Mouse (Mus musculus) right cerebral cortex, postnatal 25 days (tissue): ENCODE results near the gene Snf8.
A peak's percentile ranks its signal among the peaks of the same experiment; 100 is the strongest.

Experiments
- DNase-seq: peaks from one replicate; pipeline ENCODE4 v3.0.0; 2022

Gene Snf8

GRCm38 (mm10) chr11:96030571-96030970, 4.1 kb upstream of the Snf8 start:
- DNase-seq, result no peak

GRCm38 (mm10) chr11:96031701-96032100, 3.0 kb upstream of the Snf8 start:
- DNase-seq, result no peak

GRCm38 (mm10) chr11:96033264-96033663, 1.4 kb upstream of the Snf8 start:
- DNase-seq, result no peak

GRCm38 (mm10) chr11:96034116-96034515, 569 bp upstream of the Snf8 start:
- no peak for DNase-seq

- DNase-seq, result no peak
Measured at GRCm38 (mm10) chr11:96035133-96035532, 448 bp downstream of the Snf8 start.

GRCm38 (mm10) chr11:96037499-96037898, 2.8 kb downstream of the Snf8 start:
- no peak for DNase-seq

- DNase-seq, result no peak
Measured at GRCm38 (mm10) chr11:96038560-96038959, 3.9 kb downstream of the Snf8 start.

- no peak for DNase-seq
Measured at GRCm38 (mm10) chr11:96044803-96045567, 10.3 kb downstream of the Snf8 start.

- no peak for DNase-seq
Measured at GRCm38 (mm10) chr11:96046028-96046427, 11.3 kb downstream of the Snf8 start.

- DNase-seq, result no peak
Measured at GRCm38 (mm10) chr11:96046793-96047192, 12.1 kb downstream of the Snf8 start.

- DNase-seq, result no peak
Measured at GRCm38 (mm10) chr11:96047469-96048373, 13.0 kb downstream of the Snf8 start.

GRCm38 (mm10) chr11:96049939-96050338, 15.3 kb downstream of the Snf8 start:
- DNase-seq, result no peak

GRCm38 (mm10) chr11:96050854-96051253, 16.2 kb downstream of the Snf8 start:
- no peak for DNase-seq

GRCm38 (mm10) chr11:96058309-96058708, 23.6 kb downstream of the Snf8 start:
- DNase-seq, result no peak

- DNase-seq, result no peak
Measured at GRCm38 (mm10) chr11:96064521-96065214, 30.0 kb downstream of the Snf8 start.

- peak; percentile 98 for DNase-seq
Measured at GRCm38 (mm10) chr11:96065215-96065911, 30.7 kb downstream of the Snf8 start, which contains the start of gene Ube2z. Gene Ube2z (minus strand): TSS chr11:96065388.

GRCm38 (mm10) chr11:96068231-96068630, 33.5 kb downstream of the Snf8 start:
- DNase-seq, result no peak

- no peak for DNase-seq
Measured at GRCm38 (mm10) chr11:96070353-96070752, 35.7 kb downstream of the Snf8 start.

- no peak for DNase-seq
Measured at GRCm38 (mm10) chr11:96071013-96071412, 36.3 kb downstream of the Snf8 start.

- no peak for DNase-seq
Measured at GRCm38 (mm10) chr11:96073295-96073993, 38.8 kb downstream of the Snf8 start.

GRCm38 (mm10) chr11:96074351-96075176, 39.9 kb downstream of the Snf8 start:
- peak; percentile 12 for DNase-seq
